Mouse (Mus musculus) megakaryocyte-erythroid progenitor cell, adult 5 weeks (primary cell): ENCODE results near the gene BC030870. TPM values are rescaled to one million over a fixed set of nuclear protein-coding genes. Genes with fewer than 3 reads are reported as not detected.

Source experiments
- polyA plus RNA-seq: library from polyadenylated mRNA; stranded (reverse); fragments of >175 nt; gene quantifications from 2 replicates; pipeline ENCODE4 v1.2.3, GENCODE M21; 2012

Gene BC030870
- polyA plus RNA-seq = not detected in 2 replicates

GRCm38 (mm10) chr8:65129199-65129788 lies at the start of gene BC030870:
TSS of gene BC030870 (minus strand) at chr8:65129563.

DNA sequence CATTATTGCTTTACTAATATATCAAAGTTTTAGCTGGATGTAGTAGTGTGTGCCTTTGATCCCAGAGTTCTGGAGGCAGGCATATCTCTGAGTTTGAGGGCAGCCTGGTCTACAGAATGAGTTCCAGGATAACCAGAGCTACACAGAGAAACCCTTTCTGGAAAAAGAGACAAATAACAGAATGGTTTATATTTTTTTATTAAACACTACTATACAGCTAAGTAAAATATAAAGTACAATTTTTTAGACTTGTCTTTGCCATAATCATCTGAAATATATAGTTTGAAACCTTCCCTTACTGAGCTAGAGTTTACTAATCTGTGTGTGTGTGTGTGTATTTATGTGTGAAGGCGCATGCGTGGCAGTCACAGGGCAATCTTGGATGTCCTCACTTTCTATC lies 54.6 kb downstream of the BC030870 start, which contains the start of gene Gm10663:
TSS of gene Gm10663 (plus strand) at position 301 of the 400 bp plus-strand sequence.

DNA sequence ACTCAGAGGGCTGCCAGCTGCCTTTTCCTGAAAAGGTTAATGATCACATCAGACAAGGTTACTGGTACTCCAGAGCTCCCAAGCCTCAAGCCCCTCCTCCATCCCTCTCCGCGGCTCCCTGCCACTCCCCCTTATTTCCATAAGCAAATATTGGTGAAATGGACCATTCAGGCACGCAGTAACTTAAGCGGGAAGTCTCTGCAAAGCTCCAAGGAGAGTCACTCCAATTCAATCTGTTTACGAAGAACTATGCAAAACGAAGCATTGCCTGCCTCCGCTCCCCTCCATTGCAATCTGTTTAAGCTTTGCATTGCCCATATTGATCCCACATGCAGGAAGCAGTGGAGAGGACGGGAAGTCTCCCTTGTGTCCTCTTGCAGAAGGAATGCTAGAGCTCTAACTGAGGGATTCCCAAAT lies 92.2 kb downstream of the BC030870 start, which contains the start of gene Apela:
TSS of gene Apela (minus strand) at position 220 of the 417 bp plus-strand sequence.

Other genes starting within 250 kb of the BC030870 start
- gene Tmem192, start 182.4 kb downstream of the BC030870 start, polyA plus RNA-seq = 55.1 and 65.0 TPM in 2 replicates
- gene Trim75, start 141.7 kb downstream of the BC030870 start, polyA plus RNA-seq = not detected in 2 replicates
- not detected in 2 replicates for gene Trim61, start 111.0 kb downstream of the BC030870 start, polyA plus RNA-seq
- gene Trim60, start 111.0 kb downstream of the BC030870 start, polyA plus RNA-seq = not detected in 2 replicates
- gene Apela, start 92.2 kb downstream of the BC030870 start, polyA plus RNA-seq = not detected in 2 replicates
- gene Gm10663, start 54.5 kb downstream of the BC030870 start, polyA plus RNA-seq = not detected in 2 replicates